Mouse (Mus musculus): ENCODE results near the gene Qrich2. TPM values are rescaled to one million over a fixed set of nuclear protein-coding genes. Genes with fewer than 3 reads are reported as not detected.
"Not testable (repeated sequence)": the region's sequence is repeated elsewhere in the genome, so short reads cannot be mapped to it uniquely, and the experiment has no call there.

Gene Qrich2
- polyA plus RNA-seq, 1 experiment, result not detected

GRCm38 (mm10) chr11:116504516-116504915 is 38.5 kb upstream of the Qrich2 start:
- H3K4me1 ChIP-seq (ENCODE audit: control insufficient read depth, insufficient read depth, low read length), result no peaks in the 10 kb centered on the region
- TF ChIP-seq CTCF (IDR thresholded peaks at IDR 0.05; ENCODE audit: borderline replicate concordance, insufficient read depth, low read length), result no peak
- TF ChIP-seq POLR2A (IDR thresholded peaks at IDR 0.05; ENCODE audit: low read depth, low read length), result no peak
- no peak overlapping the region for H3K4me3 ChIP-seq (ENCODE audit: insufficient read depth, low read length)
- H3K27ac ChIP-seq (ENCODE audit: insufficient read depth, low read length), result no peak overlapping the region

- TF ChIP-seq POLR2A (IDR thresholded peaks at IDR 0.05; ENCODE audit: low read depth, low read length) (no peak), CTCF (IDR thresholded peaks at IDR 0.05; ENCODE audit: borderline replicate concordance, insufficient read depth, low read length) (no peak)
- no peak overlapping the region for H3K27ac ChIP-seq (ENCODE audit: insufficient read depth, low read length)
Observed at GRCm38 (mm10) chr11:116501005-116501746, 35.1 kb upstream of the Qrich2 start.

GRCm38 (mm10) chr11:116499018-116499417 is 33.0 kb upstream of the Qrich2 start:
- Histone ChIP-seq H3K4me3 (ENCODE audit: insufficient read depth, low read length) (no peak overlapping the region), H3K4me1 (ENCODE audit: control insufficient read depth, insufficient read depth, low read length) (no peaks in the 10 kb centered on the region), H3K27ac (ENCODE audit: insufficient read depth, low read length) (no peak overlapping the region)
- no peak for TF ChIP-seq CTCF (IDR thresholded peaks at IDR 0.05; ENCODE audit: borderline replicate concordance, insufficient read depth, low read length)

More at GRCm38 (mm10) chr11:116501005-116501746, 35.1 kb upstream of the Qrich2 start:
- H3K4me3 ChIP-seq (ENCODE audit: insufficient read depth, low read length), result no peak overlapping the region
- H3K4me1 ChIP-seq (ENCODE audit: control insufficient read depth, insufficient read depth, low read length), result no peaks in the 10 kb centered on the region

GRCm38 (mm10) chr11:116498596-116498995 is 32.6 kb upstream of the Qrich2 start:
- no peak overlapping the region for H3K27ac ChIP-seq (ENCODE audit: insufficient read depth, low read length)
- no peak overlapping the region for H3K4me3 ChIP-seq (ENCODE audit: insufficient read depth, low read length)

GRCm38 (mm10) chr11:116497313-116497712 is 31.3 kb upstream of the Qrich2 start:
- Histone ChIP-seq H3K4me1 (ENCODE audit: control insufficient read depth, insufficient read depth, low read length) (no peaks in the 10 kb centered on the region), H3K4me3 (ENCODE audit: insufficient read depth, low read length) (no peak overlapping the region), H3K27ac (ENCODE audit: insufficient read depth, low read length) (no peak overlapping the region)
- no peak for TF ChIP-seq POLR2A (IDR thresholded peaks at IDR 0.05; ENCODE audit: low read depth, low read length)
- TF ChIP-seq CTCF (IDR thresholded peaks at IDR 0.05; ENCODE audit: borderline replicate concordance, insufficient read depth, low read length), result no peak

More at GRCm38 (mm10) chr11:116498596-116498995, 32.6 kb upstream of the Qrich2 start:
- no peaks in the 10 kb centered on the region for H3K4me1 ChIP-seq (ENCODE audit: control insufficient read depth, insufficient read depth, low read length)
- TF ChIP-seq CTCF (IDR thresholded peaks at IDR 0.05; ENCODE audit: borderline replicate concordance, insufficient read depth, low read length) (no peak), POLR2A (IDR thresholded peaks at IDR 0.05; ENCODE audit: low read depth, low read length) (no peak)

GRCm38 (mm10) chr11:116494474-116495174 is 28.6 kb upstream of the Qrich2 start:
- Histone ChIP-seq H3K27ac (ENCODE audit: insufficient read depth, low read length) (no peak overlapping the region), H3K4me1 (ENCODE audit: control insufficient read depth, insufficient read depth, low read length) (0 out of 2 replicates have a peak, but pooled peaks cover 2% of the 10 kb centered on the region), H3K4me3 (ENCODE audit: insufficient read depth, low read length) (no peak overlapping the region)
- TF ChIP-seq POLR2A (IDR thresholded peaks at IDR 0.05; ENCODE audit: low read depth, low read length), result no peak
- TF ChIP-seq CTCF (IDR thresholded peaks at IDR 0.05; ENCODE audit: borderline replicate concordance, insufficient read depth, low read length), result no peak

- TF ChIP-seq CTCF (IDR thresholded peaks at IDR 0.05; ENCODE audit: borderline replicate concordance, insufficient read depth, low read length), result peak; percentile 37; the same call in 1 of the 2 replicates
- no peak for TF ChIP-seq POLR2A (IDR thresholded peaks at IDR 0.05; ENCODE audit: low read depth, low read length)
- Histone ChIP-seq H3K4me1 (ENCODE audit: control insufficient read depth, insufficient read depth, low read length) (0 out of 2 replicates have a peak, but pooled peaks cover 2% of the 10 kb centered on the region), H3K4me3 (ENCODE audit: insufficient read depth, low read length) (no peak within 1 kb of the TSS), H3K27ac (ENCODE audit: insufficient read depth, low read length) (no peak within 1 kb of the TSS)
Observed at GRCm38 (mm10) chr11:116493795-116494252, 27.8 kb upstream of the Qrich2 start, which contains the start of gene Prpsap1. Gene Prpsap1 (minus strand): TSS chr11:116494202.

GRCm38 (mm10) chr11:116493191-116493590 is 27.1 kb upstream of the Qrich2 start:
- Histone ChIP-seq H3K4me1 (ENCODE audit: control insufficient read depth, insufficient read depth, low read length) (0 out of 2 replicates have a peak, but pooled peaks cover 2% of the 10 kb centered on the region), H3K27ac (ENCODE audit: insufficient read depth, low read length) (no peak overlapping the region), H3K4me3 (ENCODE audit: insufficient read depth, low read length) (no peak overlapping the region)
- TF ChIP-seq CTCF (IDR thresholded peaks at IDR 0.05; ENCODE audit: borderline replicate concordance, insufficient read depth, low read length), result no peak
- no peak for TF ChIP-seq POLR2A (IDR thresholded peaks at IDR 0.05; ENCODE audit: low read depth, low read length)

- not testable (repeated sequence) for H3K4me1 ChIP-seq (ENCODE audit: control insufficient read depth, insufficient read depth, low read length); H3K4me3 ChIP-seq (ENCODE audit: insufficient read depth, low read length); H3K27ac ChIP-seq (ENCODE audit: insufficient read depth, low read length)
Observed at GRCm38 (mm10) chr11:116492507-116492906, 26.5 kb upstream of the Qrich2 start.

- Histone ChIP-seq H3K4me1 (ENCODE audit: control insufficient read depth, insufficient read depth, low read length) (0 out of 2 replicates have a peak, but pooled peaks cover 2% of the 10 kb centered on the region), H3K27ac (ENCODE audit: insufficient read depth, low read length) (no peak overlapping the region), H3K4me3 (ENCODE audit: insufficient read depth, low read length) (no peak overlapping the region)
- TF ChIP-seq CTCF (IDR thresholded peaks at IDR 0.05; ENCODE audit: borderline replicate concordance, insufficient read depth, low read length), result no peak
- no peak for TF ChIP-seq POLR2A (IDR thresholded peaks at IDR 0.05; ENCODE audit: low read depth, low read length)
Observed at GRCm38 (mm10) chr11:116491338-116491737, 25.3 kb upstream of the Qrich2 start.
